ENCODE assay signal across 11 mouse cellular contexts in genomic region chr2:102551594-102551993, GRCm38 (mm10). TPM values are rescaled to one million over a fixed set of nuclear protein-coding genes. Genes with fewer than 3 reads are reported as not detected.
DNase-seq lines count a peak whose midpoint lies in the region; ATAC-seq and TF ChIP-seq lines count a peak whose summit lies in the region.
"Had no signal": no experiment of that assay in that cellular context is flagged by ENCODE, and none has a peak within 500 bp of the region (broad histone marks: within the 10 kb centered on the region; RNA-seq: fewer than 3 reads in every experiment).

No protein-coding gene starts in this region.

- H3K4me2 ChIP-seq in hindbrain, postnatal 0 days (ENCODE audit: low read depth, low read length), result peak overlapping the region; percentile 78; the same call in 1 of the 2 replicates
- H3K4me2 ChIP-seq in lung, embryonic 16.5 days (ENCODE audit: low read depth, low read length), result no peak overlapping the region; the same call in none of the 2 replicates
- H3K4me2 ChIP-seq in limb, embryonic 15.5 days, result peak overlapping the region; percentile 50; the same call in 1 of the 2 replicates

- ATAC-seq in hindbrain, postnatal 0 days, result no peak
- peak; percentile 37; the same call in 1 of the 2 replicates for ATAC-seq in lung, embryonic 16.5 days (ENCODE audit: low read depth)
- no peak for ATAC-seq in limb, embryonic 15.5 days (ENCODE audit: insufficient number of reproducible peaks, low FRiP score, low TSS enrichment, low read depth)
- ATAC-seq in megakaryocyte-erythroid progenitor cell, adult 5-6 weeks (replicated peaks; ENCODE audit: low FRiP score, low TSS enrichment, poor library complexity, severe bottlenecking), result no peak
- ATAC-seq: forebrain, embryonic 16.5 days had no signal

- peaks cover 6% of the 10 kb centered on the region; the same call in 1 of the 2 replicates for H3K4me1 ChIP-seq in hindbrain, postnatal 0 days (ENCODE audit: insufficient read depth, low read length)
- H3K4me1 ChIP-seq in hindbrain, embryonic 10.5 days (replicated peaks), result peaks cover 21% of the 10 kb centered on the region
- peaks cover 22% of the 10 kb centered on the region for H3K4me1 ChIP-seq in lung, embryonic 16.5 days (replicated peaks; ENCODE audit: control insufficient read depth, insufficient read depth, low read length)
- peaks cover 35% of the 10 kb centered on the region for H3K4me1 ChIP-seq in limb, embryonic 15.5 days

- H3K9me3 ChIP-seq in hindbrain, postnatal 0 days (ENCODE audit: low read length), result no peaks in the 10 kb centered on the region
- H3K9me3 ChIP-seq in hindbrain, embryonic 10.5 days, result no peaks in the 10 kb centered on the region
- H3K9me3 ChIP-seq in lung, embryonic 16.5 days (ENCODE audit: control insufficient read depth, low read length), result no peaks in the 10 kb centered on the region
- H3K9me3 ChIP-seq in limb, embryonic 15.5 days, result no peaks in the 10 kb centered on the region

- no peak for TF ChIP-seq CTCF in hindbrain, postnatal 0 days (IDR thresholded peaks at IDR 0.05; ENCODE audit: low read depth)

- WGBS in hindbrain, postnatal 0 days, result 51% methylated on average over 3 of the region's 3 CpGs
- 58% methylated on average over 3 of the region's 3 CpGs for WGBS in hindbrain, embryonic 10.5 days
- WGBS in lung, embryonic 16.5 days, result 18% methylated on average over 3 of the region's 3 CpGs
- 21% methylated on average over 3 of the region's 3 CpGs for WGBS in limb, embryonic 15.5 days

- no peaks in the 10 kb centered on the region for H3K36me3 ChIP-seq in hindbrain, postnatal 0 days (ENCODE audit: insufficient read depth, low read length)
- no peaks in the 10 kb centered on the region for H3K36me3 ChIP-seq in hindbrain, embryonic 10.5 days
- no peaks in the 10 kb centered on the region for H3K36me3 ChIP-seq in lung, embryonic 16.5 days (ENCODE audit: control insufficient read depth, insufficient read depth, low read length)
- no peaks in the 10 kb centered on the region for H3K36me3 ChIP-seq in limb, embryonic 15.5 days

- H3K27me3 ChIP-seq in hindbrain, postnatal 0 days (ENCODE audit: insufficient read depth, low read length), result no peaks in the 10 kb centered on the region; the same call in 1 of the 2 replicates
- H3K27me3 ChIP-seq in hindbrain, embryonic 10.5 days (ENCODE audit: insufficient read depth, poor library complexity, severe bottlenecking), result peaks cover 35% of the 10 kb centered on the region
- H3K27me3 ChIP-seq in lung, embryonic 16.5 days (ENCODE audit: control insufficient read depth, insufficient read depth, low read depth, low read length), result no peaks in the 10 kb centered on the region
- peaks cover 8% of the 10 kb centered on the region; the same call in 1 of the 2 replicates for H3K27me3 ChIP-seq in limb, embryonic 15.5 days

- H3K4me3 ChIP-seq in hindbrain, postnatal 0 days (ENCODE audit: low read length), result no peak overlapping the region
- no peak overlapping the region for H3K4me3 ChIP-seq in hindbrain, embryonic 10.5 days
- H3K4me3 ChIP-seq in lung, embryonic 16.5 days (ENCODE audit: low read length), result no peak overlapping the region
- peak overlapping the region; percentile 43; the same call in 1 of the 2 replicates for H3K4me3 ChIP-seq in limb, embryonic 15.5 days

- no peak overlapping the region for H3K27ac ChIP-seq in hindbrain, postnatal 0 days
- no peak overlapping the region for H3K27ac ChIP-seq in hindbrain, embryonic 10.5 days
- H3K27ac ChIP-seq in lung, embryonic 16.5 days (ENCODE audit: low read length), result peak overlapping the region; percentile 31; the same call in 1 of the 2 replicates
- peak overlapping the region; percentile 50; the same call in 1 of the 2 replicates for H3K27ac ChIP-seq in limb, embryonic 15.5 days

- DNase-seq in hindbrain, postnatal 0 days (ENCODE audit: low spot score), result no peak
- DNase-seq in hindbrain, embryonic 10.5 days (ENCODE audit: low spot score), result no peak
- DNase-seq in lung, postnatal 25 days (ENCODE audit: low spot score), result no peak
- peak; percentile 7 for DNase-seq in yolk sac, embryonic 10.5 days (ENCODE audit: low spot score)
- DNase-seq: cerebellum, adult 9-11 months had no signal

- no peak overlapping the region for H3K9ac ChIP-seq in hindbrain, postnatal 0 days (replicated peaks; ENCODE audit: low read length)
- no peak overlapping the region; the same call in 1 of the 2 replicates for H3K9ac ChIP-seq in lung, embryonic 16.5 days (ENCODE audit: low read length)
- no peak overlapping the region for H3K9ac ChIP-seq in limb, embryonic 15.5 days

RNA-seq across cellular contexts. Expression of gene Pamr1, which starts 1.8 kb away (rescaled TPM):
- total RNA-seq in hindbrain, postnatal 0 days (2014; rRNA removed), result 13.2 and 16.0 TPM in 2 replicates
- 11.4 and 12.9 TPM in 2 replicates for polyA plus RNA-seq in hindbrain, postnatal 0 days (2015; fragmentation: Nextera tagmentation; extraction: Ambion mirVana)
- 0.51 and 0.68 TPM in 2 replicates for polyA plus RNA-seq in hindbrain, embryonic 10.5 days (2016; fragmentation: Nextera tagmentation; extraction: Ambion mirVana)
- polyA plus RNA-seq in lung, embryonic 16.5 days (2015; fragmentation: Nextera tagmentation; extraction: Ambion mirVana), result 18.9 and 19.5 TPM in 2 replicates
- polyA plus RNA-seq in limb, embryonic 15.5 days (2015; fragmentation: Nextera tagmentation; extraction: Ambion mirVana), result 57.9 and 59.4 TPM in 2 replicates
- total RNA-seq in megakaryocyte-erythroid progenitor cell, adult 5-6 weeks (2014; fragmentation: Nextera tagmentation), result not detected in 2 replicates
- total RNA-seq in megakaryocyte-erythroid progenitor cell, adult 5-6 weeks (2017), result not detected in 2 replicates
- total RNA-seq: granulocyte monocyte progenitor cell, adult 5-6 weeks; megakaryocyte progenitor cell, adult 5-6 weeks had no signal

Comparison
In these comparisons a context has a peak if more than half of its experiments do, and no peak if none do; other contexts are left out.
1. H3K27ac ChIP-seq: peak in lung, embryonic 16.5 days (single experiment) and limb, embryonic 15.5 days (single experiment); none in hindbrain, postnatal 0 days (single experiment) and hindbrain, embryonic 10.5 days (single experiment).